Mouse (Mus musculus): ENCODE results near the gene Ppm1g. TPM values are rescaled to one million over a fixed set of nuclear protein-coding genes. Genes with fewer than 3 reads are reported as not detected.

The Ppm1g gene
- polyA plus RNA-seq, 1 experiment from 2014 or later: 125 TPM

DNA sequence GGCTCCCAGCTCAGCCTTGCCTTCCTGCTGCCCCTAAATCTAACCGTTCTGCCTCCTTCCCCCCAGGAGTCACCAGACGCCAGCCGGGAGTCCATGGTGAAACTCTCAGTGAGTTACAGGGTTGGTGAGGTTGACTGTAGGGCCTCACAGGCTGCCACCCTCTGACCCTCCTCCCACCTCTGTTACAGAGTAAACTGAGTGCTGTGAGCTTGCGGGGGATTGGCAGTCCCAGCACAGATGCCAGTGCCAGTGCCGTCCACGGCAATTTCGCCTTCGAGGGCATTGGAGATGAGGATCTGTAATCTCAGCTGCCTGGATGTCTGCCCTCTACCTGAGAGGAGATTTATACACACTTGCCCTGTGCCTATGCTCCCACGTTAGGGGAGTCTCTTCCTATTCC lies 22.3 kb downstream of the Ppm1g start:
- Histone ChIP-seq H3K9me3 (no peaks in the 10 kb centered on the region), H3K27ac (no peak overlapping the region)
- 80% methylated on average over 9 of the region's 9 CpGs for WGBS

DNA sequence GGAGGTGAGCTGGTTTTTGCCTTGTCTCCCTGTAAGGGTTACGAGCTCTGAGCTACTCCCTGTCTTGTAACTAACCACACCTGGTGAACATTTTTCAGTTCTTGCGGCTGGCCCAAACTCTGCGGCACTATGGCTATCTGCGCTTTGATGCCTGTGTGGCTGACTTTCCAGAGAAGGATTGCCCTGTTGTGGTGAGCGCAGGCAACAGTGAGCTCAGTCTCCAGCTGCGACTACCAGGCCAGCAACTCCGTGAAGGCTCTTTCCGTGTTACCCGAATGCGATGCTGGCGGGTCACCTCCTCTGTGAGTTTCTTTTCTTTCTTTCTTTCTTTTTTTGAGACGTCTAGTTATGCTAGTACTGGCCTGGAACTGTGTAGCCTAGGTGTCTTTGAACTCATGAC lies 23.4 kb downstream of the Ppm1g start:
- Histone ChIP-seq H3K4me3 (replicated peaks) (no peak overlapping the region), H3K27ac (no peak overlapping the region), H3K36me3 (peaks cover 56% of the 10 kb centered on the region), H3K4me2 (no peak overlapping the region), H3K27me3 (replicated peaks) (no peaks in the 10 kb centered on the region), H3K9ac (no peak overlapping the region), H3K9me3 (no peaks in the 10 kb centered on the region), H3K4me1 (peaks cover 12% of the 10 kb centered on the region)
- ATAC-seq (ENCODE audit: insufficient read depth, low FRiP score, low read depth): no peak
- WGBS: 94% methylated on average over 12 of the region's 12 CpGs

More for the DNA sequence above, 22.3 kb downstream of the Ppm1g start:
- Histone ChIP-seq H3K27me3 (replicated peaks) (no peaks in the 10 kb centered on the region), H3K4me1 (peaks cover 10% of the 10 kb centered on the region), H3K9ac (no peak overlapping the region), H3K36me3 (peaks cover 60% of the 10 kb centered on the region), H3K4me2 (no peak overlapping the region), H3K4me3 (replicated peaks) (no peak overlapping the region)
- ATAC-seq (ENCODE audit: insufficient read depth, low FRiP score, low read depth): no peak

GRCm38 (mm10) chr5:31196207-31196606 lies 24.3 kb downstream of the Ppm1g start:
- Histone ChIP-seq H3K4me2 (no peak overlapping the region), H3K4me1 (peaks cover 18% of the 10 kb centered on the region), H3K36me3 (peaks cover 58% of the 10 kb centered on the region), H3K27me3 (replicated peaks) (no peaks in the 10 kb centered on the region), H3K27ac (no peak overlapping the region), H3K9me3 (no peaks in the 10 kb centered on the region), H3K4me3 (replicated peaks) (no peak overlapping the region), H3K9ac (no peak overlapping the region)
- 86% methylated on average over 10 of the region's 10 CpGs for WGBS
- no peak for ATAC-seq (ENCODE audit: insufficient read depth, low FRiP score, low read depth)

DNA sequence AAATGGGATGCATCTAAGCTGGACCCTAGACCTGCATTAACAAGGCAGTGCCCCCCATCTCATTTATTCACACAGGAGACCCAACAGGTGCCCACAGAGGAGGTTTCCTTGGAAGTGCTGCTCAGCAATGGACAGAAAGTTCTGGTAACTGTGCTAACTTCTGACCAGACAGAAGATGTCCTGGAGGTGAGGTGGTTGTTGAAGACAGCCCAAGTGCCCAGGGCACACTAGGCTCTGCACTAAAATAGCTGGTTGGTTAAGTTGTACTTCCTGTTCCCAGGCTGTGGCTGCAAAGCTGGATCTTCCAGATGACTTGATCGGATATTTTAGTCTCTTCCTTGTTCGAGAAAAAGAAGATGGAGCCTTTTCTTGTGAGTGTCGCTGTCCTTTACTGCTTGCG lies 24.8 kb downstream of the Ppm1g start:
- Histone ChIP-seq H3K4me3 (replicated peaks) (no peak overlapping the region), H3K9ac (no peak overlapping the region), H3K4me2 (no peak overlapping the region), H3K27ac (no peak overlapping the region), H3K9me3 (no peaks in the 10 kb centered on the region), H3K27me3 (replicated peaks) (no peaks in the 10 kb centered on the region), H3K4me1 (peaks cover 18% of the 10 kb centered on the region), H3K36me3 (peaks cover 62% of the 10 kb centered on the region)
- 88% methylated on average over 4 of the region's 4 CpGs for WGBS
- ATAC-seq (ENCODE audit: insufficient read depth, low FRiP score, low read depth): no peak

- Histone ChIP-seq H3K36me3 (peaks cover 61% of the 10 kb centered on the region), H3K9ac (peak overlapping the region; percentile 98; the same call in 1 of the 2 replicates), H3K27me3 (replicated peaks) (no peaks in the 10 kb centered on the region), H3K9me3 (no peaks in the 10 kb centered on the region), H3K4me1 (peaks cover 18% of the 10 kb centered on the region), H3K4me2 (peak overlapping the region; percentile 77), H3K4me3 (replicated peaks) (peak overlapping the region; percentile 91; the same call in 1 of the 2 replicates), H3K27ac (no peak overlapping the region)
- no peak for ATAC-seq (ENCODE audit: insufficient read depth, low FRiP score, low read depth)
- WGBS: 87% methylated on average over 16 of the region's 16 CpGs
Observed at GRCm38 (mm10) chr5:31194486-31195485, 25.7 kb downstream of the Ppm1g start.

DNA sequence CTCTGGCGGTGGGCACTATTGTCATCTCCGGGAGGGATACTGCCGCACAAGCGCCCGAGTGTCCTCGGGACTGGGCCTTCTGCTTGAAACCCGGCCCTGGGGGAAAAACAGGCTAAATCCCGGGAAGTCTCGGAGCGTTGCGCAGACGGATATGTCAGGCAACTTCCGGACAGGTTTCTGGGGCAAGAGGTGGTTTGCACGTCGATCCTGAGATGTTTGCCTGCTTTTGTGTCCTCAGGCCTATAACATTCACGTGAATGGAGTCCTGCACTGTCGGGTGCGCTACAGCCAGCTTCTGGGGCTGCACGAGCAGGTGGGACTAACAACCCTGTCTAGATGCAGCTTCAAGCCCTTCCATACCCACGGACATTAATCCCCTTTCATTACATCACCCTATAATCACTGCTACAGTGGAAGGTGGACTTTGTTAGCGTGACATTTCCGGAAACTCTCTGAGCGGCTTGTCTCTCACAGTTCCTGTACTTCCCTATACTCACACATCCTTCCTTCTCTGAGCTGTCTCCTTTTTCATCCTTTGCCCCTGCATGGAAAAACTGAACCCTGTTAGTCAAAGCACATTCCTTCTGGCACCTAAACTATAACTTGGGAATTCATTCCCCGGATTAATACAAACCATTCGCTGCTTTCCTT lies 26.7 kb downstream of the Ppm1g start:
- Histone ChIP-seq H3K36me3 (peaks cover 57% of the 10 kb centered on the region), H3K27ac (peak overlapping the region; percentile 86), H3K4me3 (replicated peaks) (peak overlapping the region; percentile 91), H3K4me1 (peaks cover 18% of the 10 kb centered on the region), H3K4me2 (peak overlapping the region; percentile 77), H3K27me3 (replicated peaks) (no peaks in the 10 kb centered on the region), H3K9ac (peak overlapping the region; percentile 98), H3K9me3 (no peaks in the 10 kb centered on the region)
- 10% methylated on average over 25 of the region's 25 CpGs for WGBS
- no peak for ATAC-seq (ENCODE audit: insufficient read depth, low FRiP score, low read depth)

GRCm38 (mm10) chr5:31192939-31193630 lies 27.4 kb downstream of the Ppm1g start, which contains the start of the genes Snx17 and Eif2b4:
Snx17 (plus strand) TSS chr5:31193227.
Eif2b4 (minus strand) TSS chr5:31193430.
- ATAC-seq (ENCODE audit: insufficient read depth, low FRiP score, low read depth): peak; percentile 97
- Histone ChIP-seq H3K27ac (peak within 1 kb of the TSS; percentile 92), H3K36me3 (peaks cover 56% of the 10 kb centered on the region), H3K27me3 (replicated peaks) (no peaks in the 10 kb centered on the region), H3K4me1 (peaks cover 18% of the 10 kb centered on the region; the same call in 1 of the 2 replicates), H3K4me3 (replicated peaks) (peak within 1 kb of the TSS; percentile 91), H3K9me3 (no peaks in the 10 kb centered on the region), H3K4me2 (peak within 1 kb of the TSS; percentile 82), H3K9ac (peak within 1 kb of the TSS; percentile 98)
- WGBS: under 1% methylated on average over 48 of the region's 48 CpGs

- Histone ChIP-seq H3K27me3 (replicated peaks) (no peaks in the 10 kb centered on the region), H3K4me1 (peaks cover 18% of the 10 kb centered on the region; the same call in 1 of the 2 replicates), H3K4me2 (peak overlapping the region; percentile 82), H3K36me3 (peaks cover 55% of the 10 kb centered on the region), H3K4me3 (replicated peaks) (peak overlapping the region; percentile 91), H3K9me3 (no peaks in the 10 kb centered on the region), H3K27ac (peak overlapping the region; percentile 92), H3K9ac (peak overlapping the region; percentile 76)
- WGBS: 11% methylated on average over 42 of the region's 42 CpGs
- ATAC-seq (ENCODE audit: insufficient read depth, low FRiP score, low read depth): peak; percentile 41
Observed at GRCm38 (mm10) chr5:31192045-31192938, 28.2 kb downstream of the Ppm1g start.

DNA sequence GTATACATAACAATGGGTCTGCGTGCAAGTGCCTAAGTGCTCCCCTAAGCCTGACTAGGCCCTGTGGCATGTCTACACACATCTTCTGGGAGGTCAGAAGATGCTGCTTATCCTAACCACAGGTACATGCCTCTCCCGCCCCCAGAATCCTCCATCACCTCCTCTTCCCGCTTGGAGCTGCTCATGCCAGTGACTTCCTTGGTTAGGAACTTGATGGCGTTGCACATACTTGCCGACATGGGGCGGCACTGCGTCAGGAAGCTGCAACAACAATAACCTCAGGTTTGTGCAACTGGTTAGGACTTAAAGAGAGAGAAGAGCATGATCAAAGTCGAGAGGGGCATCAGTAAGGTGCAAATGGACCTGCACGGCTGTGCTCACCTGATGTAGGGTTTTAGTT lies 30.3 kb downstream of the Ppm1g start:
- Histone ChIP-seq H3K4me2 (no peak overlapping the region), H3K9me3 (no peaks in the 10 kb centered on the region), H3K36me3 (peaks cover 40% of the 10 kb centered on the region), H3K9ac (no peak overlapping the region), H3K4me3 (replicated peaks) (no peak overlapping the region), H3K27ac (no peak overlapping the region), H3K4me1 (peaks cover 18% of the 10 kb centered on the region; the same call in 1 of the 2 replicates), H3K27me3 (replicated peaks) (no peaks in the 10 kb centered on the region)
- 87% methylated on average over 9 of the region's 9 CpGs for WGBS
- no peak for ATAC-seq (ENCODE audit: insufficient read depth, low FRiP score, low read depth)

- ATAC-seq (ENCODE audit: insufficient read depth, low FRiP score, low read depth): no peak
- Histone ChIP-seq H3K9me3 (no peaks in the 10 kb centered on the region), H3K27ac (no peak overlapping the region), H3K9ac (no peak overlapping the region), H3K4me1 (peaks cover 10% of the 10 kb centered on the region; the same call in 1 of the 2 replicates), H3K4me2 (no peak overlapping the region), H3K4me3 (replicated peaks) (no peak overlapping the region), H3K36me3 (peaks cover 40% of the 10 kb centered on the region), H3K27me3 (replicated peaks) (no peaks in the 10 kb centered on the region)
- 63% methylated on average over 4 of the region's 4 CpGs for WGBS
Observed at GRCm38 (mm10) chr5:31188223-31188840, 32.2 kb downstream of the Ppm1g start.

Data from stomach, embryonic 15.5 days (tissue).